7 mouse cellular contexts compared by ENCODE assay signal in genomic region chr5:102126737-102127136, GRCm38 (mm10). TPM values are rescaled to one million over a fixed set of nuclear protein-coding genes. Genes with fewer than 3 reads are reported as not detected.
DNase-seq lines count a peak whose midpoint lies in the region; ATAC-seq and TF ChIP-seq lines count a peak whose summit lies in the region.

No protein-coding gene starts in this region.

- no peak overlapping the region for H3K4me3 ChIP-seq in liver, postnatal 0 days (ENCODE audit: low read depth, low read length)
- no peak overlapping the region for H3K4me3 ChIP-seq in testis, adult 2 months (ENCODE audit: control insufficient read depth, low read depth, low read length)

- H3K9me3 ChIP-seq in liver, postnatal 0 days (ENCODE audit: low read length) = no peaks in the 10 kb centered on the region

- H3K9ac ChIP-seq in liver, postnatal 0 days (replicated peaks) = no peak overlapping the region

- no peaks in the 10 kb centered on the region for H3K27me3 ChIP-seq in liver, postnatal 0 days (ENCODE audit: insufficient read depth, low read length)
- no peaks in the 10 kb centered on the region for H3K27me3 ChIP-seq in testis, adult 2 months (ENCODE audit: control insufficient read depth, insufficient read depth, low read length)

- no peaks in the 10 kb centered on the region for H3K36me3 ChIP-seq in liver, postnatal 0 days (replicated peaks; ENCODE audit: insufficient read depth, low read length)
- H3K36me3 ChIP-seq in testis, adult 2 months (ENCODE audit: control insufficient read depth, insufficient read depth, low read length) = no peaks in the 10 kb centered on the region

- no peak for ATAC-seq in liver, postnatal 0 days

- H3K4me1 ChIP-seq in liver, postnatal 0 days (ENCODE audit: insufficient read depth) = no peaks in the 10 kb centered on the region
- H3K4me1 ChIP-seq in testis, adult 2 months (ENCODE audit: control insufficient read depth, insufficient read depth, low read length) = peaks cover 6% of the 10 kb centered on the region

- H3K27ac ChIP-seq in liver, postnatal 0 days (ENCODE audit: low read depth) = no peak overlapping the region
- no peak overlapping the region for H3K27ac ChIP-seq in testis, adult 2 months (ENCODE audit: control insufficient read depth, insufficient read depth, low read depth, low read length)

- no peak for TF ChIP-seq POLR2A in testis, adult 2 months (IDR thresholded peaks at IDR 0.05; ENCODE audit: control insufficient read depth, low read depth, low read length)

- peak; percentile 58 to 67 for DNase-seq in left cerebral cortex, adult 18-20 months (ENCODE audit: low spot score in 2 of 2)
- no peak for DNase-seq in left cerebral cortex, adult 11 months (ENCODE audit: low spot score)
- peak; percentile 4 for DNase-seq in adipocyte (ENCODE audit: low spot score)
- peak; percentile 80 to 81 for DNase-seq in cerebellum, adult 18-20 months
- DNase-seq in heart, postnatal 4 days = peak; percentile 61
- peak; percentile 38 for DNase-seq in liver, postnatal 0 days

- no peak for TF ChIP-seq EP300 in liver, postnatal 0 days (IDR thresholded peaks at IDR 0.05; ENCODE audit: low read depth)

- H3K4me2 ChIP-seq in liver, postnatal 0 days (ENCODE audit: low read depth, low read length) = no peak overlapping the region

- peak; percentile 74 for TF ChIP-seq CTCF in liver, postnatal 0 days (IDR thresholded peaks at IDR 0.05; ENCODE audit: low read depth)
- peak; percentile 84 for TF ChIP-seq CTCF in testis, adult 2 months (IDR thresholded peaks at IDR 0.05; ENCODE audit: control insufficient read depth, insufficient read depth, insufficient replicate concordance, low read depth, low read length)

- WGBS in liver, postnatal 0 days (ENCODE audit: insufficient replicate concordance) = 21% methylated on average over 3 of the region's 3 CpGs

RNA-seq across cellular contexts. Expression of gene Wdfy3, which starts 57.0 kb away (rescaled TPM):
- 100 to 1,000 TPM; 127 TPM for total RNA-seq in left cerebral cortex, adult 18-20 months (2021)
- 10 to 100 TPM; 47.0 to 48.6 TPM for total RNA-seq in heart, postnatal 4 days (2021)
- polyA plus RNA-seq in liver, postnatal 0 days (2015; fragmentation: Nextera tagmentation; extraction: Ambion mirVana) = 4.4 and 5.0 TPM in 2 replicates
- polyA plus RNA-seq in testis, adult 2 months (2012; rRNA removed) = 24.5 and 25.0 TPM in 2 replicates
